Mouse (Mus musculus) spleen, postnatal 36 days (tissue): ENCODE measurements around the gene Egr2.

ENCODE experiments used
- DNase-seq, 2 experiments: peaks; one replicate each; pipeline ENCODE4 v3.0.0; 2022; ENCODE audit warnings: low spot score in 2 of 2, mixed read lengths in 1 of 2

Egr2 gene

DNA sequence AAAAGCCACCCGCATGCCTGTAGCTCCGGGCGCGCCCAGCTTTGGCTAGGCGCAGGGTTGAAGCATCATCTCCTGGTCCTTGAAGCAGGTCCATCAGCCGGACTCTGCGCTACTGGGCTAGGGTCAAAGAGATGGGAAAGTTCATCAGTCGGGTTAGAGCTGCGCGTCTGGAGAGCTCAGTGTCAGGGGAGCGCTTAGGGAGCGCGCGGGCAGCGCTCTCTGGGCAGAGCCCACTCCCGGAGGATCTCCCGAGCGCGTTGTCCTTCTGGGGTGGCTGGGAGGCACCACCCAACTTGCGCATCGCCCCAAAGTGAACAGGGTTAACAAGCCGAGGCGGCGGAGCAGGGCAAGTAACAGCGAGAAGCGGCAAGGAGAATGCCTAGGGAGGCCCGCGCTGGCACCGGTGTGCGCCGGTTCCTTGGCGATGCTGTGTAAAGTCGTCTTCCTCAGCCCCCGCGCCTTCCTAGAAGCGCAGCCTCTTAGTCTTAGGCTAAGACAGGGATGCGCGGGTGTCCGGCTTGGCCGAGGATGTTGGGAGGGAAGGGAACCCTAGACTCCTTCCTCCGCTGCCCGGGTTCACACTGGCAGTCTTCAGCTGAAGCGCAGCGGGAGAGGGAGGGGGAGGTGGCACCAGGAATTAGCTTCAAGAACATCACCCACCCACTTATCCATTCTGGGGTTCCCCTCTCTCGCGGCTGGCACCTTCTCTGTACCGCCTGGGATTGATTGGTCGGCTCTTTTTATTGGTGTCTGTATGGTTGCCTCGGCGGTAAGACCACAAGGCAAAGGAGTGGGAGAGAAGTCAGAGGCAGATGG lies 3.5 kb downstream of the Egr2 start:
- DNase-seq = no peak

- no peak for DNase-seq
These were observed 4.1 kb downstream of the Egr2 start for GRCm38 (mm10) chr10:67539401-67539730.

- no peak for DNase-seq
These were observed 5.3 kb downstream of the Egr2 start for GRCm38 (mm10) chr10:67540591-67540990.

- DNase-seq = peak in 1 of 2 experiments; percentile 16
These were observed 12.6 kb downstream of the Egr2 start for GRCm38 (mm10) chr10:67547850-67548260.

- peak; percentile 44 to 50 for DNase-seq
These were observed 13.1 kb downstream of the Egr2 start for GRCm38 (mm10) chr10:67548261-67548854.

DNA sequence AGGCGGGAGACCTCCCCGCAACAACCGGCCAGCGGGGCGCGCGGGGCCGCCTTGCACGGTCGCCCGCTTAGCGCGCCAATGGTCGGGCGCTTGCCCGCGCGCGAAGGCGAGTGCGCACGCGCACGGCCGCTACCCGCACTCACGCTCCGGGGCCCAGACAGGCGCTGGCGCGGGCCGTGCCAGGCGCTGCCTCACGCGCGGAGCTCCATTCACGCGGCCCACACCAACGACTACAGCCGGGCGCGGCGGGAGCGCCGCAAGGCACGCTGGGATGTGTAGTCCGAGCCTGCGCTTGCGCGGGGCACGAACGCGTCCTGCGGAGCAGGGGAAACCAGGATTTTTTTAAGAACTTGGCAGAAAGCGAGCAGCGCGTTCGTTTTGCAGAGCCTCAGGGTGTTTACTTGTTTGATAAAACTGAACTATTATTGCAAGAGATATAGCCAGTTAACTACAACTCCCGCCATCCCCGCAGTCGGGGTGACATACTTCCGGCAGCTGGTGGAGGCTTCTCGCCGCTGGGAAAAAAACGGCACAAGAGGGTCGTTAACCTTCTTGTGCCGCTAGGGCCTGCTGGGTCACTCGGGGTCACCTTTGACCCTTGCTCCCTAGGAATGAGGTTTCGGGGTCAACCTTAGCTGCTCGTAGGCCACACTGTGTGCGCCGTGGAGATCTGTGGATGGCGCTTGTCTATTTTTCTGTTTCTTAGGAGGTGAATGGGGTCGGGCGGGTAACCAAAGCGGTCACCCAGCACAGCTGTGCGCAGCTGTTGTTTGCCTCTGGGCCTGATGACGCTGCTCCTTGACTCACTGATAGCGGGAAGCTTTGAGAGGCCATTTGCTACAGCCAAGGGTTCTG lies 13.8 kb downstream of the Egr2 start, which contains the start of gene Ado:
Ado (minus strand) TSS at position 79 of the 855 bp plus-strand sequence.
- DNase-seq = peak; percentile 77 to 84

DNA sequence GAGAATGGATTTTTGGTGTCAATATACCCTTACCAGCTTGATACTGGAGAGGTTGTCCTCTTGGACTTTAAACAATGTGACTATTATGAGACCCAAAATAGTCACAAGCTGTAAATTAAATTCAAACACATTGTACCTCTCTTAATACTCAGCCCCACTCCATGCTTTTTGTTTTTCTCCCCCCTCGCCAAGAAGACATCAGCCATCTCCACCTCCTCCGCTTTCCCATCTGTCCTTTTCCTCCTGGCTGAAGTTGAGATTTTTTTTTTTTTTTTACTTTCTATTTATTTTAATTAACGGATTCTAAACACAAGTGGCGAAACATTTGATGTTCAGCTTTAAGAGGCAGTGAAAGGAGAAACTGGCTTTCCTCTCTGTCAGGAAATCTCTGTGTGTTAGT lies 22.8 kb downstream of the Egr2 start:
- no peak for DNase-seq

DNA sequence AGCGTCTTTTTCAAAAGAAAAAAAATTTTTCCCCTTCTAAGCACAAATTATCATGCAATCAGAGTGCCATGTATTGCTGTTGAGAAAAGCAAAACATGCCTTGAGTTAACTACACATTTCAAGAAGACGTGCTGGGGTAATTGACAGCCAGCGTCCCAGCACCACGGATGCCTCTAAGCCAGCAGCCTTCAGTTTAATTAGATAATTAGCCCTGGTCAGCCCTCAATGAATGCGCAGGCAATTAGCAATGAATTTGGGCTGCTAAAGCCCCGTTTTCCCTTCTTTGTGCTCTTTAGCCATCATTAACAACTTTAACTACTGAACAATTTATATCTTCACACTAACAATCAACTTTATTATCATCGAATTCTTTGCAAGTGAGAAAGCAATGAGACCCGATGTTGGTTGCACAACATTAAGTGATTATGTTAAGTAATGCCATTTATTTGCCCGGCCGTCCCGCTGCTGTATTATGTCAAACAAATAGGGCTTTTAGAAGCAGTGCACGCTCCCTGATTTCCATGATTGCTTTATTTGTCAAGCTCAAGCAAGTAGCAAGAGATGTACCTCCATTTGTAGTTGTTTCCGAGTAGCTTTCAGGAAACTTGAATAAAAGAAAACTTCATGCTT lies 24.6 kb downstream of the Egr2 start:
- DNase-seq = no peak

DNA sequence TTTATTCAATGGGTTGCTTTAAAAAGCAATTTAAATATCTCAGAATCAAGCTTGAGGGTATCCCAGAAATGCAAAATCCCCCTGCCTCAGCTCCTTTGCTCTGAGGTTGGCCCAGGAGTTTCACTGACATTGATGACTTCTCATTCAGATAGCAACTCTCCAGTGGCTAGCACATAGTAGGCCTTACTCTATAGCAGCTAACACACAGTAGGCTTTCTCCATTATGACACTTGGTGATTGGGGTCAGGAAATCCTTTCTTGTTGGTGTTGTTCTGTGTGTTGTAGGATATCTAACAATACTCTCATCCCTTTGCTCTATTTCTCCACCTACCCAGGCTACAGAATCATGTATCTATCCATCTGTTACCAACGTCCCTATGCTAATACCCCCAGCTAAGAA lies 25.9 kb downstream of the Egr2 start:
- no peak for DNase-seq

DNA sequence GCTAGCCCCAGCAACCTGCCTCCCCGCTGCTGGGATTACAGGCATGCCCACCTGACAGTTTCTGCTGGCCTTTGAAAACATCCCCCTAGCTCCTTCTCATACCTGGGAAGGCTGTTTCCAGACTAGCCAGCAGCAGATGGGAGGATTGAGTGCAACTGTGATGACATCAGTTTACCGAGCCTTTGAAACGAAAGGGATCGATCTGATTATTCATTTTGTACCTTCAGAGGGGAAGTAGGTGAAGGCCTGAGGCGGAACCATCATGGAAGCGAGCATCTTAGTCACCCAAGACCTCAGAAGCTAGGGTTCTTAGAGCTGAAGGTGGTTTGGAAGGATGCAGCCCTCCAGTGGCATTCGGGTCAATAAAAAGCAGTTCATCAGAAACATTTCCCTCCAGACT lies 29.2 kb downstream of the Egr2 start:
- no peak for DNase-seq

DNA sequence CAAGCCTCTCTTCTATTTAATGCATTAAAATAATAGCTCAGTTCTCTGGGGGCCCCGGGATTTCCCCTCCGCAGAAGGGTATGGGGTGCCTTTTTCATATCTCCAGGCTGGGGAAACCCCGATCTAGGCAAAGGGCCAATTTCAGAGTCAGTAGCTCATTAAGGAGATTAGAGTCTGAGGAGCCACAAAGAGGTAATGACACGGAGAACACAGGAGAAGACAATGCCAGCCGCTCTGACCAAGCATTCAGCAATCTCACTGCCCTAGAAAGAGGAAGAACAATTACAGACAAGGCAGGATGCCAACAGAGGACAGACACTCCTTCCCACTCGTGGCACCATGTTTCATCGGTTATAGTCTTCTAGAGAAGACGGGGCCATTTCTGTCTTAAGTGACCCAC lies 30.8 kb downstream of the Egr2 start:
- peak; percentile 69 for DNase-seq

- no peak for DNase-seq
These were observed 34.3 kb downstream of the Egr2 start for GRCm38 (mm10) chr10:67569539-67569938.

- DNase-seq = no peak
These were observed 36.2 kb downstream of the Egr2 start for GRCm38 (mm10) chr10:67571443-67571842.

DNA sequence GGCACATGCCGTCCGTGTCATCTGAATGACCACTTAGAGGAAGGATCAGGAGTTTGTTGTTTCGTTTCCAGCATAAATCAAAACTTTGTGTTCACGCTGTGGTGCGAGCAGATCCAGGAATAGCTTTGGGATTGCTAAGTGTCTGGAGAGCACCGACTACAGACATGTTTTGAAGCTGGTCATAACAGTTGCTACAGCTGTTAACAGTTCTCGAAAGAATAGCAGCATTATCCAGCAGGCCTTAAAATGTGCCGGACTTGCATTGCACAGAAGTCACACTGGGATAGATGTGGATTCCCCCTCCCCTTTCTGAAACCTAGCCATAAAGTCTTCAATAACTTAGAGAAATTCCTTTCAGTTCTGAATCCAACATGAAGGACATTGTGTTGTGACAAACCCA lies 38.0 kb downstream of the Egr2 start:
- no peak for DNase-seq

DNA sequence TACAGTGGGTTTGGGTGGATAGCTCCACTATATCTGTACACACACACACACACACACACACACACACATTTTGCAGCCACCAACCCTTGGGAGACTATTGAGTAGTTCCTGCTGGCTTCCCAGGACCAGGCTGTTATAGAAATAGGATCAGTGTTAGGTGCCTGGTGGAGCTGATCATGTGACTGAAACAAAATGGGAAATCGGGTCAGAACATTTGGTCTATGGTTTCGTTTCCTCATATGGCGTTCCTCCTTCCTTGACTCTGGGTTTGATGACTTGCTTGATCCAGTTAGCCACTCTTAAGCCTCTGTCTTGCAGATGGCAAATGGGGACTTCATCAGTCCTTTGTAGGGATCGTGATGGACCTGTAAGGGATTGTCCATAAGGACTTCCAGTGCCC lies 44.6 kb downstream of the Egr2 start:
- DNase-seq = no peak

DNA sequence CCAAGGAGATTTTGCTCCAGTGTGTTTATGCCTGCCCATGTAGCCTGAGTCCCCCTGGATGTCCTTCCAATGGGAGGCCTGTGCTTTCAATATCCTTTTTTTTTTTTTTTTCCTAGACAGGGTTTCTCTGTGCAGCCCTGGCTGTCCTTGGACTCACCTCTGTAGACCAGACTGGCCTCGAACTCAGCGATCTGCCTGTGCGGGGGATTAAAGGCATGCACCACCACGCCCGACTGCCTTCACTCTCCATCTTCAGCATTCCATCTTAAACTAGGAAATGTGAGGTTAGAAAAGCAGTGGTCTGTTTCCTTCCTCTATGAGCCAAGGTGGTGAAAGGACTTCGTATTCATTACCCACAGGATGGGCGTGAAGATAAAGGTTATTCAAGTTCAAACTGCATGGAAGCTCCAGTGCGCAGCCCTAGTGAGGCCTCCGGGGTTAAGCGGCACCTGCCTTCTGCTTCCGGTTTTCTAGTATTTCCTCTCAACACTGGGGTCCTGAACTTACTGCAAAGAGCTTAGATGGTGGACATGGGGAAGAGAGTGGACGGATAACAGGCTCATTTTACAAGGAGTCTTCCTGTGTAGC lies 46.5 kb downstream of the Egr2 start:
- peak; percentile 55 to 65 for DNase-seq

- peak; percentile 62 to 63 for DNase-seq
These were observed 50.8 kb downstream of the Egr2 start for GRCm38 (mm10) chr10:67585873-67586610.
